Mouse (Mus musculus) MEL (cell line): ENCODE measurements at regions not wholly inside any gene's neighbourhood (a gene's known extent, or its start where the extent isn't known, plus 50 kb on each side); places are given as distances from the start of the nearest gene placed in this dataset.

Experiments used
- DNase-seq: peaks from one replicate; pipeline ENCODE4 v3.0.0; 2011; ENCODE audit warnings: low read depth, low spot score
- H3K27ac ChIP-seq: 2 replicates; pipeline ENCODE4 v1.5.1; 2012; ENCODE audit warnings: low read depth, mild to moderate bottlenecking, control low read depth, low read length, moderate library complexity; ENCODE audit not compliant: control insufficient read depth
- H3K27me3 ChIP-seq, 2 experiments: fragments of 150-350 bp in 1 of 2; sonication (generic) in 1 of 2; 2 replicates each; pipeline ENCODE4 v1.6.1; 2012; ENCODE audit warnings: low read length in 2 of 2, mild to moderate bottlenecking in 2 of 2, improper control_type of control experiment in 1 of 2, moderate library complexity in 1 of 2; ENCODE audit not compliant: insufficient read depth in 2 of 2, control insufficient read depth in 1 of 2
- H3K36me3 ChIP-seq, 2 experiments: 2 replicates each; pipeline ENCODE4 v1.6.1; 2012 to 2014; ENCODE audit warnings: low read length in 2 of 2, improper control_type of control experiment in 1 of 2, inconsistent platforms in 1 of 2, mild to moderate bottlenecking in 1 of 2; ENCODE audit not compliant: insufficient read depth in 2 of 2, control insufficient read depth in 1 of 2
- H3K4me1 ChIP-seq, 2 experiments: fragments of 150-350 bp in 1 of 2; sonication (generic) in 1 of 2; 2 replicates each; pipeline ENCODE4 v1.6.1; 2012; ENCODE audit warnings: low read length in 2 of 2, improper control_type of control experiment in 1 of 2, mild to moderate bottlenecking in 1 of 2; ENCODE audit not compliant: insufficient read depth in 2 of 2, control insufficient read depth in 1 of 2
- H3K4me3 ChIP-seq, 2 experiments: fragments of 150-350 bp in 1 of 2; sonication (generic) in 1 of 2; 2 replicates each; pipeline ENCODE4 v1.5.1; 2012; ENCODE audit warnings: low read depth in 2 of 2, low read length in 2 of 2, mild to moderate bottlenecking in 2 of 2, moderate library complexity in 2 of 2, control low read depth in 1 of 2, improper control_type of control experiment in 1 of 2; ENCODE audit not compliant: control insufficient read depth in 1 of 2, insufficient read depth in 1 of 2
- H3K79me2 ChIP-seq: 2 replicates; pipeline ENCODE4 v1.6.1; 2012; ENCODE audit warnings: mild to moderate bottlenecking, low read length, moderate library complexity; ENCODE audit not compliant: control insufficient read depth, poor library complexity, insufficient read depth
- H3K9ac ChIP-seq: 2 replicates; pipeline ENCODE4 v1.6.1; 2012; ENCODE audit warnings: low read depth, mild to moderate bottlenecking, control low read depth, low read length, moderate library complexity; ENCODE audit not compliant: control insufficient read depth, poor library complexity, severe bottlenecking
- H3K9me3 ChIP-seq: fragments of 150-350 bp; sonication (generic); replicated peaks from 2 replicates; pipeline ENCODE4 v1.6.1; 2012; ENCODE audit warnings: mild to moderate bottlenecking, low read length, improper control_type of control experiment, moderate library complexity; ENCODE audit not compliant: insufficient read depth
- CHD2 ChIP-seq: IDR thresholded peaks from 2 replicates; pipeline ENCODE4 v1.6.1; 2011; ENCODE audit warnings: low read length, improper control_type of control experiment
- CTCF ChIP-seq, 3 experiments: IDR thresholded peaks in 2 of 3; conservative IDR thresholded peaks in 1 of 3; 2 replicates each; pipeline ENCODE4 v1.5.1; 2011 to 2012; ENCODE audit warnings: low read length in 3 of 3, low read depth in 2 of 3, mild to moderate bottlenecking in 2 of 3, improper control_type of control experiment in 1 of 3, inconsistent platforms in 1 of 3, mixed read lengths in 1 of 3, moderate library complexity in 1 of 3; ENCODE audit not compliant: control insufficient read depth in 1 of 3, insufficient read depth in 1 of 3, poor library complexity in 1 of 3, severe bottlenecking in 1 of 3
- E2F4 ChIP-seq: IDR thresholded peaks from 2 replicates; pipeline ENCODE4 v1.6.1; 2011; ENCODE audit warnings: low read depth, low read length, improper control_type of control experiment, borderline replicate concordance
- ELF1 ChIP-seq: IDR thresholded peaks from 2 replicates; pipeline ENCODE4 v1.6.1; 2014; ENCODE audit warnings: low read depth, mild to moderate bottlenecking, inconsistent platforms, low read length, improper control_type of control experiment, moderate library complexity
- GABPA ChIP-seq: IDR thresholded peaks from 2 replicates; pipeline ENCODE4 v1.6.1; 2012; ENCODE audit warnings: low read depth, mild to moderate bottlenecking, inconsistent platforms, low read length, improper control_type of control experiment, moderate library complexity
- GATA1 ChIP-seq: IDR thresholded peaks from 2 replicates; pipeline ENCODE4 v1.6.1; 2011; ENCODE audit warnings: low read depth, low read length, improper control_type of control experiment
- HCFC1 ChIP-seq: IDR thresholded peaks from 2 replicates; pipeline ENCODE4 v1.6.1; 2012; ENCODE audit warnings: low read depth, mild to moderate bottlenecking, inconsistent platforms, low read length, improper control_type of control experiment, moderate library complexity
- MAFK ChIP-seq: IDR thresholded peaks from 2 replicates; pipeline ENCODE4 v1.6.1; 2011; ENCODE audit warnings: low read depth, mild to moderate bottlenecking, low read length, improper control_type of control experiment, borderline replicate concordance
- NELFE ChIP-seq: IDR thresholded peaks from 2 replicates; pipeline ENCODE4 v1.6.1; 2011; ENCODE audit warnings: low read depth, low read length, improper control_type of control experiment
- RCOR1 ChIP-seq: IDR thresholded peaks from 2 replicates; pipeline ENCODE4 v1.6.1; 2012; ENCODE audit warnings: low read depth, mild to moderate bottlenecking, inconsistent platforms, low read length, improper control_type of control experiment
- SMC3 ChIP-seq: IDR thresholded peaks from 2 replicates; pipeline ENCODE4 v1.6.1; 2011; ENCODE audit warnings: low read depth, low read length, improper control_type of control experiment
- TCF12 ChIP-seq: IDR thresholded peaks from 2 replicates; pipeline ENCODE4 v1.6.1; 2014; ENCODE audit warnings: low read depth, mild to moderate bottlenecking, inconsistent platforms, low read length, improper control_type of control experiment, moderate library complexity
- UBTF ChIP-seq: IDR thresholded peaks from 2 replicates; pipeline ENCODE4 v1.6.1; 2012; ENCODE audit warnings: low read depth, mild to moderate bottlenecking, inconsistent platforms, low read length, improper control_type of control experiment, moderate library complexity, borderline replicate concordance; ENCODE audit not compliant: insufficient read depth
- USF1 ChIP-seq: IDR thresholded peaks from 2 replicates; pipeline ENCODE4 v1.6.1; 2014; ENCODE audit warnings: low read depth, mild to moderate bottlenecking, inconsistent platforms, low read length, improper control_type of control experiment, moderate library complexity
- USF2 ChIP-seq, 2 experiments: IDR thresholded peaks; 2 replicates each; pipeline ENCODE4 v1.6.1; 2011 to 2012; ENCODE audit warnings: improper control_type of control experiment in 2 of 2, low read length in 2 of 2, borderline replicate concordance in 1 of 2, inconsistent platforms in 1 of 2, low read depth in 1 of 2, mild to moderate bottlenecking in 1 of 2; ENCODE audit not compliant: insufficient read depth in 1 of 2
- ZC3H11A ChIP-seq: IDR thresholded peaks from 2 replicates; pipeline ENCODE4 v1.6.1; 2012; ENCODE audit warnings: low read depth, mild to moderate bottlenecking, inconsistent platforms, low read length, improper control_type of control experiment
- ZMIZ1 ChIP-seq: IDR thresholded peaks from 2 replicates; pipeline ENCODE4 v1.6.1; 2012; ENCODE audit warnings: low read depth, mild to moderate bottlenecking, inconsistent platforms, low read length, improper control_type of control experiment, moderate library complexity

- TF ChIP-seq E2F4 (no peak), GATA1 (no peak), ZC3H11A (no peak), HCFC1 (no peak), ZMIZ1 (no peak), GABPA (no peak), USF1 (no peak), UBTF (no peak), MAFK (no peak), ELF1 (no peak), CTCF (IDR thresholded peaks at IDR 0.05 in 2 of 3, conservative IDR thresholded peaks at IDR 0.05 in 1 of 3; ENCODE audit: control insufficient read depth in 1 of 3, insufficient read depth in 1 of 3, low read depth in 2 of 3, low read length in 3 of 3, poor library complexity in 1 of 3, severe bottlenecking in 1 of 3) (no peak), USF2 (IDR thresholded peaks at IDR 0.05; ENCODE audit: borderline replicate concordance in 1 of 2, insufficient read depth in 1 of 2, low read depth in 1 of 2, low read length in 2 of 2) (no peak), NELFE (no peak), RCOR1 (no peak), TCF12 (no peak), CHD2 (no peak), SMC3 (no peak)
- no peaks in the 10 kb centered on the region for H3K9me3 ChIP-seq
- no peaks in the 10 kb centered on the region for H3K79me2 ChIP-seq
- no peak overlapping the region for H3K4me3 ChIP-seq
- H3K4me1 ChIP-seq, result no peaks in the 10 kb centered on the region
- H3K27me3 ChIP-seq, result peaks cover 0 to 1% of the 10 kb centered on the region in 2 experiments; a peak in 1 of 4 replicates
- H3K36me3 ChIP-seq, result no peaks in the 10 kb centered on the region
- no peak overlapping the region for H3K9ac ChIP-seq
- H3K27ac ChIP-seq, result no peak overlapping the region
- peak; percentile 35 for DNase-seq
These were observed 246.6 kb upstream of the Jarid2 start for GRCm38 (mm10) chr13:44482661-44483060.

- no peak overlapping the region for H3K4me3 ChIP-seq
- no peaks in the 10 kb centered on the region for H3K79me2 ChIP-seq
- no peaks in the 10 kb centered on the region for H3K4me1 ChIP-seq
- TF ChIP-seq GABPA (no peak), E2F4 (no peak), ELF1 (no peak), GATA1 (no peak), MAFK (no peak)
- no peak overlapping the region for H3K27ac ChIP-seq
- H3K9ac ChIP-seq, result no peak overlapping the region
- no peaks in the 10 kb centered on the region for H3K9me3 ChIP-seq
- no peaks in the 10 kb centered on the region for H3K36me3 ChIP-seq
- H3K27me3 ChIP-seq, result peaks cover 0 to 1% of the 10 kb centered on the region in 2 experiments; a peak in 1 of 4 replicates
- DNase-seq, result no peak
These were observed 244.5 kb upstream of the Jarid2 start for GRCm38 (mm10) chr13:44484582-44485329.
